35 mouse cellular contexts compared by ENCODE assay signal in genomic region chr1:130745591-130745990, GRCm38 (mm10). TPM values are rescaled to one million over a fixed set of nuclear protein-coding genes. Genes with fewer than 3 reads are reported as not detected.
DNase-seq lines count a peak whose midpoint lies in the region; ATAC-seq and TF ChIP-seq lines count a peak whose summit lies in the region.
"Had no signal": no experiment of that assay in that cellular context is flagged by ENCODE, and none has a peak within 500 bp of the region (broad histone marks: within the 10 kb centered on the region; RNA-seq: fewer than 3 reads in every experiment).

No protein-coding gene starts in this region.

- no peak for TF ChIP-seq EP300 in liver, embryonic 14.5 days (IDR thresholded peaks at IDR 0.05; ENCODE audit: low read depth)

- H3K4me3 ChIP-seq in midbrain, embryonic 11.5 days (ENCODE audit: low read depth, low read length): no peak overlapping the region
- no peak overlapping the region for H3K4me3 ChIP-seq in midbrain, embryonic 15.5 days
- H3K4me3 ChIP-seq in intestine, embryonic 15.5 days (replicated peaks): no peak overlapping the region
- no peak overlapping the region for H3K4me3 ChIP-seq in liver, embryonic 14.5 days (ENCODE audit: insufficient read depth in 1 of 2, low read depth in 2 of 2, low read length in 2 of 2)
- H3K4me3 ChIP-seq: forebrain, embryonic 13.5 days; heart, embryonic 10.5 days; hindbrain, embryonic 13.5 days; midbrain, embryonic 13.5 days had no signal

- no peaks in the 10 kb centered on the region for H3K36me3 ChIP-seq in midbrain, embryonic 11.5 days (ENCODE audit: control insufficient read depth, insufficient read depth, low read length)
- no peaks in the 10 kb centered on the region for H3K36me3 ChIP-seq in midbrain, embryonic 15.5 days (replicated peaks)
- H3K36me3 ChIP-seq in intestine, embryonic 15.5 days: no peaks in the 10 kb centered on the region
- H3K36me3 ChIP-seq in liver, embryonic 14.5 days (replicated peaks; ENCODE audit: control insufficient read depth, insufficient read depth, low read depth): peaks cover 19% of the 10 kb centered on the region
- H3K36me3 ChIP-seq: heart, embryonic 10.5 days; hindbrain, embryonic 13.5 days; midbrain, embryonic 13.5 days had no signal

- no peak overlapping the region for H3K4me2 ChIP-seq in midbrain, embryonic 11.5 days
- H3K4me2 ChIP-seq in midbrain, embryonic 15.5 days: no peak overlapping the region
- H3K4me2 ChIP-seq in intestine, embryonic 15.5 days (replicated peaks): no peak overlapping the region
- peak overlapping the region; percentile 24 for H3K4me2 ChIP-seq in liver, embryonic 14.5 days (ENCODE audit: low read depth)
- H3K4me2 ChIP-seq: forebrain, embryonic 13.5 days; hindbrain, embryonic 13.5 days; lung, embryonic 14.5 days; midbrain, embryonic 13.5 days had no signal

- DNase-seq in midbrain, embryonic 11.5 days (ENCODE audit: low spot score, missing footprints): peak; percentile 60
- no peak for DNase-seq in liver, embryonic 14.5 days (ENCODE audit: low read depth in 3 of 3, low spot score in 3 of 3)
- DNase-seq in spleen, postnatal 36 days (ENCODE audit: low spot score in 2 of 2): no peak
- no peak for DNase-seq in left cerebral cortex, adult 8-10 months (ENCODE audit: low spot score in 2 of 2)
- no peak for DNase-seq in adipocyte (ENCODE audit: low spot score)
- DNase-seq: adrenal gland, postnatal 10 days; cerebellum, adult 9-10 months; cerebellum, postnatal 36 days; gastrocnemius, postnatal 14 days; heart, postnatal 36 days; kidney, adult 2 months; kidney, postnatal 4 days; left cerebral cortex, postnatal 4 days; lung, embryonic 14.5 days; lung, postnatal 4 days; right cerebral cortex, adult 18-20 months; right cerebral cortex, postnatal 4 days had no signal

- H3K4me1 ChIP-seq in midbrain, embryonic 11.5 days (ENCODE audit: control insufficient read depth, insufficient read depth, low read length): no peaks in the 10 kb centered on the region
- no peaks in the 10 kb centered on the region for H3K4me1 ChIP-seq in midbrain, embryonic 15.5 days
- H3K4me1 ChIP-seq in intestine, embryonic 15.5 days (replicated peaks): peaks cover 10% of the 10 kb centered on the region; the same call in 1 of the 2 replicates
- H3K4me1 ChIP-seq in liver, embryonic 14.5 days (replicated peaks; ENCODE audit: control insufficient read depth in 2 of 2, insufficient read depth in 2 of 2, low read length in 1 of 2): peaks cover 60 to 62% of the 10 kb centered on the region in 2 experiments
- H3K4me1 ChIP-seq: forebrain, embryonic 13.5 days; hindbrain, embryonic 13.5 days; midbrain, embryonic 13.5 days had no signal

- TF ChIP-seq CTCF in liver, embryonic 14.5 days (IDR thresholded peaks at IDR 0.05; ENCODE audit: low read depth): no peak

- H3K9ac ChIP-seq in midbrain, embryonic 11.5 days (ENCODE audit: low read length): no peak overlapping the region
- H3K9ac ChIP-seq in midbrain, embryonic 15.5 days: no peak overlapping the region
- no peak overlapping the region for H3K9ac ChIP-seq in intestine, embryonic 15.5 days
- no peak overlapping the region for H3K9ac ChIP-seq in liver, embryonic 14.5 days (replicated peaks)
- H3K9ac ChIP-seq: forebrain, embryonic 13.5 days; hindbrain, embryonic 13.5 days; lung, embryonic 14.5 days; midbrain, embryonic 13.5 days had no signal

- no peaks in the 10 kb centered on the region for H3K27me3 ChIP-seq in midbrain, embryonic 11.5 days (ENCODE audit: control insufficient read depth, insufficient read depth, low read length)
- no peaks in the 10 kb centered on the region for H3K27me3 ChIP-seq in midbrain, embryonic 15.5 days (replicated peaks)
- H3K27me3 ChIP-seq in intestine, embryonic 15.5 days (replicated peaks): no peaks in the 10 kb centered on the region
- no peaks in the 10 kb centered on the region for H3K27me3 ChIP-seq in liver, embryonic 14.5 days (ENCODE audit: control insufficient read depth, insufficient read depth, low read length)
- H3K27me3 ChIP-seq: forebrain, embryonic 13.5 days; hindbrain, embryonic 13.5 days; megakaryocyte, embryonic 14.5 days; midbrain, embryonic 13.5 days had no signal

- 90% methylated on average over 3 of the region's 3 CpGs for WGBS in midbrain, embryonic 11.5 days
- 95% methylated on average over 3 of the region's 3 CpGs for WGBS in midbrain, embryonic 15.5 days
- WGBS in intestine, embryonic 15.5 days: 99% methylated on average over 3 of the region's 3 CpGs
- WGBS in liver, embryonic 14.5 days (ENCODE audit: insufficient replicate concordance): 82% methylated on average over 3 of the region's 3 CpGs

- ATAC-seq in midbrain, embryonic 11.5 days (ENCODE audit: low FRiP score): no peak
- no peak for ATAC-seq in midbrain, embryonic 15.5 days (replicated peaks)
- ATAC-seq in intestine, embryonic 15.5 days: peak; percentile 42; the same call in 1 of the 2 replicates
- ATAC-seq in liver, embryonic 14.5 days (ENCODE audit: insufficient read depth): no peak
- ATAC-seq: CD4-positive, CD25-positive, alpha-beta regulatory T cell, adult 4 months; forebrain, embryonic 13.5 days; midbrain, embryonic 13.5 days had no signal

- H3K9me3 ChIP-seq in midbrain, embryonic 11.5 days (ENCODE audit: control insufficient read depth, low read length): no peaks in the 10 kb centered on the region
- no peaks in the 10 kb centered on the region for H3K9me3 ChIP-seq in midbrain, embryonic 15.5 days
- H3K9me3 ChIP-seq in intestine, embryonic 15.5 days: no peaks in the 10 kb centered on the region
- no peaks in the 10 kb centered on the region for H3K9me3 ChIP-seq in liver, embryonic 14.5 days (ENCODE audit: control insufficient read depth, low read length)
- H3K9me3 ChIP-seq: forebrain, embryonic 13.5 days; heart, embryonic 10.5 days; hindbrain, embryonic 13.5 days; megakaryocyte, embryonic 14.5 days; midbrain, embryonic 13.5 days had no signal

- no peak overlapping the region for H3K27ac ChIP-seq in midbrain, embryonic 11.5 days (ENCODE audit: low read depth, low read length)
- H3K27ac ChIP-seq in midbrain, embryonic 15.5 days: no peak overlapping the region
- H3K27ac ChIP-seq in intestine, embryonic 15.5 days: no peak overlapping the region
- H3K27ac ChIP-seq in liver, embryonic 14.5 days: peak overlapping the region; percentile 99
- H3K27ac ChIP-seq: forebrain, embryonic 13.5 days; heart, embryonic 10.5 days; hindbrain, embryonic 13.5 days; kidney, postnatal 0 days; midbrain, embryonic 13.5 days had no signal

RNA-seq across cellular contexts. Expression of gene AA986860, which starts 13.8 kb away (rescaled TPM):
- 0.29 and 0.37 TPM in 2 replicates for polyA plus RNA-seq in midbrain, embryonic 11.5 days (2014; fragmentation: Nextera tagmentation; extraction: Ambion mirVana)
- polyA plus RNA-seq in midbrain, embryonic 15.5 days (2015; fragmentation: Nextera tagmentation; extraction: Ambion mirVana): 0.26 and 0.56 TPM in 2 replicates
- 58.1 and 62.2 TPM in 2 replicates for polyA plus RNA-seq in intestine, embryonic 15.5 days (2015; fragmentation: Nextera tagmentation; extraction: Ambion mirVana)
- polyA plus RNA-seq in liver, embryonic 14.5 days (2012; rRNA removed): 3.6 and 3.7 TPM in 2 replicates
- 5.3 and 8.7 TPM in 2 replicates for polyA plus RNA-seq in liver, embryonic 14.5 days (2014; fragmentation: Nextera tagmentation; extraction: Ambion mirVana)
- 1 to 10 TPM; 1.9 to 2.5 (median 2.1) TPM for total RNA-seq in left cerebral cortex, adult 8-10 months (2022)

RNA-seq across cellular contexts. Expression of gene Pfkfb2, which starts 16.5 kb away (rescaled TPM):
- 6.3 and 9.5 TPM in 2 replicates for polyA plus RNA-seq in midbrain, embryonic 11.5 days (2014; fragmentation: Nextera tagmentation; extraction: Ambion mirVana)
- 22.2 and 25.5 TPM in 2 replicates for polyA plus RNA-seq in midbrain, embryonic 15.5 days (2015; fragmentation: Nextera tagmentation; extraction: Ambion mirVana)
- polyA plus RNA-seq in intestine, embryonic 15.5 days (2015; fragmentation: Nextera tagmentation; extraction: Ambion mirVana): 10.8 and 11.2 TPM in 2 replicates
- polyA plus RNA-seq in liver, embryonic 14.5 days (2012; rRNA removed): 6.4 and 7.2 TPM in 2 replicates
- polyA plus RNA-seq in liver, embryonic 14.5 days (2014; fragmentation: Nextera tagmentation; extraction: Ambion mirVana): 1.7 and 3.6 TPM in 2 replicates
- 10 to 100 TPM; 44.4 to 48.1 (median 46.4) TPM for total RNA-seq in left cerebral cortex, adult 8-10 months (2022)

RNA-seq across cellular contexts. Expression of gene Yod1, which starts 28.5 kb away (rescaled TPM):
- polyA plus RNA-seq in midbrain, embryonic 11.5 days (2014; fragmentation: Nextera tagmentation; extraction: Ambion mirVana): 11.7 and 13.6 TPM in 2 replicates
- polyA plus RNA-seq in midbrain, embryonic 15.5 days (2015; fragmentation: Nextera tagmentation; extraction: Ambion mirVana): 17.6 TPM in 2 replicates
- 10.2 and 10.5 TPM in 2 replicates for polyA plus RNA-seq in intestine, embryonic 15.5 days (2015; fragmentation: Nextera tagmentation; extraction: Ambion mirVana)
- polyA plus RNA-seq in liver, embryonic 14.5 days (2012; rRNA removed): 4.3 and 5.8 TPM in 2 replicates
- 19.0 and 22.8 TPM in 2 replicates for polyA plus RNA-seq in liver, embryonic 14.5 days (2014; fragmentation: Nextera tagmentation; extraction: Ambion mirVana)
- 10 to 100 TPM; 14.2 to 16.7 (median 16.2) TPM for total RNA-seq in left cerebral cortex, adult 8-10 months (2022)

RNA-seq across cellular contexts. Expression of gene Gm29427, which starts 30.0 kb away (rescaled TPM):
- polyA plus RNA-seq in midbrain, embryonic 11.5 days (2014; fragmentation: Nextera tagmentation; extraction: Ambion mirVana): not detected in 2 replicates
- polyA plus RNA-seq in midbrain, embryonic 15.5 days (2015; fragmentation: Nextera tagmentation; extraction: Ambion mirVana): 0.14 TPM in 1 of 2 replicates, not detected in the other
- polyA plus RNA-seq in intestine, embryonic 15.5 days (2015; fragmentation: Nextera tagmentation; extraction: Ambion mirVana): not detected in 2 replicates
- not detected in 2 replicates for polyA plus RNA-seq in liver, embryonic 14.5 days (2012; rRNA removed)
- not detected in 2 replicates for polyA plus RNA-seq in liver, embryonic 14.5 days (2014; fragmentation: Nextera tagmentation; extraction: Ambion mirVana)
- under 1 TPM in 1 of 4 experiments, not detected in 3; 0.22 TPM for total RNA-seq in left cerebral cortex, adult 8-10 months (2022)
- total RNA-seq: adrenal gland, postnatal 10 days; granulocyte monocyte progenitor cell, adult 5-6 weeks; left cerebral cortex, postnatal 4 days; monocyte, adult 5-6 weeks; neutrophil, adult 5-6 weeks had no signal
- polyA plus RNA-seq: CD4-positive, CD25-positive, alpha-beta regulatory T cell, adult 4 months; embryonic facial prominence, embryonic 11.5 days; forebrain, embryonic 13.5 days; heart, embryonic 10.5 days; heart, embryonic 16.5 days; kidney, adult 2 months; kidney, postnatal 0 days; limb, embryonic 14.5 days; lung, embryonic 14.5 days; spleen, adult 2 months had no signal

RNA-seq across cellular contexts. Expression of gene Fcamr, which starts 55.1 kb away (rescaled TPM):
- polyA plus RNA-seq in midbrain, embryonic 11.5 days (2014; fragmentation: Nextera tagmentation; extraction: Ambion mirVana): not detected in 2 replicates
- polyA plus RNA-seq in midbrain, embryonic 15.5 days (2015; fragmentation: Nextera tagmentation; extraction: Ambion mirVana): not detected in 2 replicates
- polyA plus RNA-seq in intestine, embryonic 15.5 days (2015; fragmentation: Nextera tagmentation; extraction: Ambion mirVana): 0.18 and 0.21 TPM in 2 replicates
- not detected in 2 replicates for polyA plus RNA-seq in liver, embryonic 14.5 days (2012; rRNA removed)
- not detected in 2 replicates for polyA plus RNA-seq in liver, embryonic 14.5 days (2014; fragmentation: Nextera tagmentation; extraction: Ambion mirVana)
- total RNA-seq in left cerebral cortex, adult 8-10 months (2022): not detected
- total RNA-seq: gastrocnemius, postnatal 14 days; granulocyte monocyte progenitor cell, adult 5-6 weeks; layer of hippocampus, adult 8-10 months; layer of hippocampus, postnatal 25 days; left cerebral cortex, postnatal 4 days; monocyte, adult 5-6 weeks; neutrophil, adult 5-6 weeks had no signal
- polyA plus RNA-seq: embryonic facial prominence, embryonic 11.5 days; forebrain, embryonic 13.5 days; heart, embryonic 10.5 days; heart, embryonic 16.5 days; hindbrain, embryonic 13.5 days; lung, embryonic 14.5 days; midbrain, embryonic 13.5 days had no signal
